Mouse (Mus musculus) liver, postnatal 0 days (tissue): ENCODE data around the gene Alox8.

Source experiments
- CTCF ChIP-seq: sonication (generic); IDR thresholded peaks from 2 replicates; pipeline ENCODE4 v1.5.1; 2016; ENCODE audit warnings: antibody characterized with exemption, low read depth
- EP300 ChIP-seq: IDR thresholded peaks from 2 replicates; pipeline ENCODE4 v1.6.1; 2016; ENCODE audit warnings: antibody characterized with exemption, low read depth, mild to moderate bottlenecking

- TF ChIP-seq CTCF: no peak
- no peak for TF ChIP-seq EP300
Observed at GRCm38 (mm10) chr11:69202469-69203230, 5.0 kb upstream of the Alox8 start.
